18 mouse cellular contexts compared by ENCODE assay signal in the genomic region with DNA sequence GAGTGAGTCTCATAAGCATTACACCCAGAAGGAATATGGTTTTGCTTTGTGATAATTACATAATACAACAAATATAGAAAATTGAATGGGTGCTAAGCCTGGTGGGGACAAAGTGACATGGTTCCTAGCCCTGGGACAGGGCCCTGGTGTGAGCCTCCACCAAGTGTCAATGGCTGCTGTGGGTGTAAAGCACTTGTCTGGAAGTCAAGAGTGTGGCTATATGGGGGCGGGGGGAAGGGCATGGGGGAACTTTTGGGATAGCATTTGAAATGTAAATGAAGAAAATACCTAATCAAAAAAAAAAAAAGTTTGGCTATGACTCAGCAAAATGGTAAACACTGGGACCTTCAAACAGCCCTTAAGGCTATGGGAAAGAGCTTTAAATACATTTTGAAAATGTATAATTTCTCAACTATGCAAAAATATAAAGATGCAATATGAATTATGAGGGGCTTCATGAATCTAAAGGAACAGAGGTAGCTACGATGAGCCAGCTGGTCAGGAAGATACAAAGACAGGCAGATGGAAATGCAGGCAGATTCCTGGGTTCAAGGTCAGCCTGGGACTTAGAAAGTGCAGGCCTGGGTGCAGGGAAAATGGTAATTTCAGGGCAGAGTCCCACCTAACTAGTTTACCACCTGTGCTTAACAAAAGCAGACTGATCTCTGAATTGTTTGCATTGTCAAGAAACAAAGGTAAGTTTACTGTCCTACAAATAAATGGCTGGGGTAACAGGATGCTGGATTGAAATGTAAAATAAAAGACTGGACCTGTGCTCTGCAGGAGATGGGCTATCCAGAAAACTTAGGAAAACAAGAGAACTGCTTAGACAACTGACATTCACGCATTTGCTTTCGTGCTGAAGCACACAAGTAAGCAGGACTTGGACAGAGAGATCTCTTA. TPM values are rescaled to one million over a fixed set of nuclear protein-coding genes. Genes with fewer than 3 reads are reported as not detected.
DNase-seq lines count a peak whose midpoint lies in the region; ATAC-seq and TF ChIP-seq lines count a peak whose summit lies in the region.
"Had no signal": no experiment of that assay in that cellular context is flagged by ENCODE, and none has a peak within 500 bp of the region (broad histone marks: within the 10 kb centered on the region; RNA-seq: fewer than 3 reads in every experiment).

No protein-coding gene starts in this region.

- no peak for ATAC-seq in liver, embryonic 12.5 days
- no peak for ATAC-seq in liver, embryonic 11.5 days (replicated peaks; ENCODE audit: low FRiP score)
- ATAC-seq in forebrain, embryonic 12.5 days (ENCODE audit: low FRiP score), result no peak
- ATAC-seq: forebrain, postnatal 0 days; hindbrain, postnatal 0 days had no signal

- H3K4me1 ChIP-seq in liver, embryonic 12.5 days, result peaks cover 57% of the 10 kb centered on the region
- H3K4me1 ChIP-seq in liver, embryonic 11.5 days (replicated peaks; ENCODE audit: control insufficient read depth, insufficient read depth, low read length), result peaks cover 10% of the 10 kb centered on the region; the same call in 1 of the 2 replicates
- H3K4me1 ChIP-seq in small intestine, adult 2 months (ENCODE audit: control insufficient read depth, insufficient read depth, insufficient read length, low read length), result peaks cover 14% of the 10 kb centered on the region; the same call in 1 of the 2 replicates
- H3K4me1 ChIP-seq in forebrain, embryonic 12.5 days, result 0 out of 2 replicates have a peak, but pooled peaks cover 7% of the 10 kb centered on the region
- H3K4me1 ChIP-seq: hindbrain, embryonic 13.5 days had no signal

- no peaks in the 10 kb centered on the region for H3K9me3 ChIP-seq in liver, embryonic 12.5 days (replicated peaks)
- no peaks in the 10 kb centered on the region for H3K9me3 ChIP-seq in liver, embryonic 11.5 days (ENCODE audit: control insufficient read depth, low read length)
- H3K9me3 ChIP-seq in forebrain, embryonic 12.5 days, result no peaks in the 10 kb centered on the region
- H3K9me3 ChIP-seq: embryonic facial prominence, embryonic 12.5 days; hindbrain, embryonic 13.5 days had no signal

- DNase-seq in liver, embryonic 11.5 days (ENCODE audit: low spot score), result no peak
- peak; percentile 100 for DNase-seq in ES-CJ7 (ENCODE audit: low read depth, low spot score)
- peak; percentile 100 for DNase-seq in R1 (ENCODE audit: low read depth, low spot score)
- no peak for DNase-seq in ovary, adult 18-20 months (ENCODE audit: low spot score)
- DNase-seq: adrenal gland, adult 2 months; adrenal gland, postnatal 25 days; cerebellum, adult 2 months; cerebellum, postnatal 14 days; embryo, embryonic 11 days; forebrain, postnatal 0 days; gastrocnemius, postnatal 14 days; heart, postnatal 14 days had no signal

- no peaks in the 10 kb centered on the region for H3K36me3 ChIP-seq in liver, embryonic 12.5 days
- H3K36me3 ChIP-seq in liver, embryonic 11.5 days (ENCODE audit: control insufficient read depth, insufficient read depth, low read length), result no peaks in the 10 kb centered on the region
- no peaks in the 10 kb centered on the region for H3K36me3 ChIP-seq in small intestine, adult 2 months (ENCODE audit: control insufficient read depth, insufficient read depth, low read length)
- H3K36me3 ChIP-seq in forebrain, embryonic 12.5 days (replicated peaks), result no peaks in the 10 kb centered on the region
- H3K36me3 ChIP-seq: embryonic facial prominence, embryonic 12.5 days; hindbrain, embryonic 13.5 days had no signal

- H3K9ac ChIP-seq in liver, embryonic 12.5 days, result no peak overlapping the region
- no peak overlapping the region for H3K9ac ChIP-seq in liver, embryonic 11.5 days (ENCODE audit: low read depth, low read length)
- no peak overlapping the region for H3K9ac ChIP-seq in forebrain, embryonic 12.5 days
- H3K9ac ChIP-seq: embryonic facial prominence, embryonic 12.5 days; forebrain, postnatal 0 days; hindbrain, embryonic 13.5 days had no signal

- H3K4me3 ChIP-seq in liver, embryonic 12.5 days, result no peak overlapping the region
- H3K4me3 ChIP-seq in liver, embryonic 11.5 days (ENCODE audit: low read depth, low read length), result no peak overlapping the region
- no peak overlapping the region for H3K4me3 ChIP-seq in small intestine, adult 2 months (ENCODE audit: low read depth, low read length)
- H3K4me3 ChIP-seq in forebrain, embryonic 12.5 days (replicated peaks), result no peak overlapping the region
- H3K4me3 ChIP-seq: embryonic facial prominence, embryonic 12.5 days; hindbrain, embryonic 13.5 days had no signal

- no peaks in the 10 kb centered on the region; the same call in 1 of the 2 replicates for H3K27me3 ChIP-seq in liver, embryonic 12.5 days (replicated peaks)
- no peaks in the 10 kb centered on the region for H3K27me3 ChIP-seq in liver, embryonic 11.5 days (replicated peaks; ENCODE audit: control insufficient read depth, insufficient read depth, low read length)
- no peaks in the 10 kb centered on the region for H3K27me3 ChIP-seq in small intestine, adult 2 months (ENCODE audit: control insufficient read depth, insufficient read depth, low read length)
- H3K27me3 ChIP-seq in forebrain, embryonic 12.5 days, result no peaks in the 10 kb centered on the region
- H3K27me3 ChIP-seq: embryonic facial prominence, embryonic 12.5 days had no signal

- H3K27ac ChIP-seq in liver, embryonic 12.5 days, result 0 out of 2 replicates have a peak overlapping the region, but pooled peaks have one; percentile 13
- no peak overlapping the region for H3K27ac ChIP-seq in liver, embryonic 11.5 days (ENCODE audit: low read depth, low read length)
- H3K27ac ChIP-seq in small intestine, adult 2 months (ENCODE audit: insufficient read depth, low read depth, low read length), result peak overlapping the region; percentile 63; the same call in 1 of the 2 replicates
- no peak overlapping the region for H3K27ac ChIP-seq in forebrain, embryonic 12.5 days
- H3K27ac ChIP-seq: embryonic facial prominence, embryonic 12.5 days; hindbrain, embryonic 13.5 days; hindbrain, postnatal 0 days had no signal

- no peak overlapping the region for H3K4me2 ChIP-seq in liver, embryonic 12.5 days
- H3K4me2 ChIP-seq in liver, embryonic 11.5 days, result no peak overlapping the region
- H3K4me2 ChIP-seq in forebrain, embryonic 12.5 days, result no peak overlapping the region
- H3K4me2 ChIP-seq: embryonic facial prominence, embryonic 12.5 days; hindbrain, embryonic 13.5 days had no signal

- no peak for TF ChIP-seq POLR2A in small intestine, adult 2 months (IDR thresholded peaks at IDR 0.05; ENCODE audit: low read depth, low read length)

- TF ChIP-seq CTCF in small intestine, adult 2 months (IDR thresholded peaks at IDR 0.05; ENCODE audit: extremely low read depth, insufficient read length, insufficient replicate concordance, low read depth, low read length), result no peak

- WGBS in liver, embryonic 12.5 days (ENCODE audit: insufficient replicate concordance), result 62% methylated on average over 4 of the region's 4 CpGs
- WGBS in liver, embryonic 11.5 days, result 71% methylated on average over 4 of the region's 4 CpGs
- WGBS in small intestine, adult 2 months, result 87% methylated on average over 4 of the region's 4 CpGs
- WGBS in forebrain, embryonic 12.5 days, result 39% methylated on average over 4 of the region's 4 CpGs

RNA-seq across cellular contexts. Expression of a gene that starts 26.1 kb away (rescaled TPM):
- polyA plus RNA-seq in liver, embryonic 12.5 days (2016; fragmentation: Nextera tagmentation; extraction: Ambion mirVana), result 6.5 and 6.6 TPM in 2 replicates
- polyA plus RNA-seq in liver, embryonic 11.5 days (2014; fragmentation: Nextera tagmentation; extraction: Ambion mirVana), result 9.7 and 12.9 TPM in 2 replicates
- 9.9 and 21.3 TPM in 2 replicates for polyA plus RNA-seq in small intestine, adult 2 months (2012; rRNA removed)
- 52.2 and 53.3 TPM in 2 replicates for polyA plus RNA-seq in forebrain, embryonic 12.5 days (2016; fragmentation: Nextera tagmentation; extraction: Ambion mirVana)

RNA-seq across cellular contexts. Expression of a gene that starts 29.5 kb away (rescaled TPM):
- 24.4 and 26.5 TPM in 2 replicates for polyA plus RNA-seq in liver, embryonic 12.5 days (2016; fragmentation: Nextera tagmentation; extraction: Ambion mirVana)
- 28.3 and 33.2 TPM in 2 replicates for polyA plus RNA-seq in liver, embryonic 11.5 days (2014; fragmentation: Nextera tagmentation; extraction: Ambion mirVana)
- 18.4 and 45.0 TPM in 2 replicates for polyA plus RNA-seq in small intestine, adult 2 months (2012; rRNA removed)
- polyA plus RNA-seq in forebrain, embryonic 12.5 days (2016; fragmentation: Nextera tagmentation; extraction: Ambion mirVana), result 11.1 TPM in 2 replicates

RNA-seq across cellular contexts. Expression of a gene that starts 33.9 kb away (rescaled TPM):
- 3.7 and 5.1 TPM in 2 replicates for polyA plus RNA-seq in liver, embryonic 12.5 days (2016; fragmentation: Nextera tagmentation; extraction: Ambion mirVana)
- 9.6 and 11.0 TPM in 2 replicates for polyA plus RNA-seq in liver, embryonic 11.5 days (2014; fragmentation: Nextera tagmentation; extraction: Ambion mirVana)
- polyA plus RNA-seq in small intestine, adult 2 months (2012; rRNA removed), result 15.6 and 26.7 TPM in 2 replicates
- 9.1 and 10.9 TPM in 2 replicates for polyA plus RNA-seq in forebrain, embryonic 12.5 days (2016; fragmentation: Nextera tagmentation; extraction: Ambion mirVana)

Comparison
In these comparisons a context has a peak if more than half of its experiments do, and no peak if none do; other contexts are left out.
1. H3K27ac ChIP-seq: peak in liver, embryonic 12.5 days (single experiment) and small intestine, adult 2 months (single experiment); none in liver, embryonic 11.5 days (single experiment) and forebrain, embryonic 12.5 days (single experiment).
2. DNase-seq: peak in ES-CJ7 (single experiment) and R1 (single experiment); none in liver, embryonic 11.5 days (single experiment) and ovary, adult 18-20 months (single experiment).